Mouse (Mus musculus): ENCODE data around the gene Epha5. TPM values are rescaled to one million over a fixed set of nuclear protein-coding genes. Genes with fewer than 3 reads are reported as not detected.

The Epha5 gene
- polyA plus RNA-seq, 1 experiment from 2014 or later, result 0.87 TPM

GRCm38 (mm10) chr5:84276996-84277395 is 140.2 kb downstream of the Epha5 start:
- 89% methylated on average over 1 of the region's 1 CpGs for WGBS
- H3K27ac ChIP-seq (ENCODE audit: low read depth, low read length), result no peak overlapping the region
- H3K4me3 ChIP-seq (ENCODE audit: low read depth, low read length), result no peak overlapping the region
- no peak overlapping the region for H3K9ac ChIP-seq (ENCODE audit: low read depth, low read length)
- no peaks in the 10 kb centered on the region for H3K27me3 ChIP-seq (replicated peaks; ENCODE audit: control insufficient read depth, insufficient read depth, low read length)
- ATAC-seq, result no peak
- no peaks in the 10 kb centered on the region for H3K4me1 ChIP-seq (replicated peaks; ENCODE audit: control insufficient read depth, insufficient read depth, low read length)
- no peak for TF ChIP-seq CTCF (IDR thresholded peaks at IDR 0.05; ENCODE audit: low read depth)
- no peaks in the 10 kb centered on the region for H3K36me3 ChIP-seq (ENCODE audit: control insufficient read depth, insufficient read depth)
- no peak overlapping the region for H3K4me2 ChIP-seq (replicated peaks; ENCODE audit: low read depth)
- H3K9me3 ChIP-seq (ENCODE audit: control insufficient read depth), result no peaks in the 10 kb centered on the region

- WGBS, result 72% methylated on average over 4 of the region's 4 CpGs
- no peak overlapping the region for H3K27ac ChIP-seq (ENCODE audit: low read depth, low read length)
- no peak for ATAC-seq
- TF ChIP-seq CTCF (IDR thresholded peaks at IDR 0.05; ENCODE audit: low read depth), result no peak
- no peak overlapping the region for H3K9ac ChIP-seq (ENCODE audit: low read depth, low read length)
- H3K4me2 ChIP-seq (replicated peaks; ENCODE audit: low read depth), result no peak overlapping the region
- no peak overlapping the region for H3K4me3 ChIP-seq (ENCODE audit: low read depth, low read length)
- H3K9me3 ChIP-seq (ENCODE audit: control insufficient read depth), result no peaks in the 10 kb centered on the region
- H3K27me3 ChIP-seq (replicated peaks; ENCODE audit: control insufficient read depth, insufficient read depth, low read length), result no peaks in the 10 kb centered on the region
- H3K36me3 ChIP-seq (ENCODE audit: control insufficient read depth, insufficient read depth), result no peaks in the 10 kb centered on the region
- no peaks in the 10 kb centered on the region for H3K4me1 ChIP-seq (replicated peaks; ENCODE audit: control insufficient read depth, insufficient read depth, low read length)
Observed at GRCm38 (mm10) chr5:84265407-84265806, 151.8 kb downstream of the Epha5 start.

DNA sequence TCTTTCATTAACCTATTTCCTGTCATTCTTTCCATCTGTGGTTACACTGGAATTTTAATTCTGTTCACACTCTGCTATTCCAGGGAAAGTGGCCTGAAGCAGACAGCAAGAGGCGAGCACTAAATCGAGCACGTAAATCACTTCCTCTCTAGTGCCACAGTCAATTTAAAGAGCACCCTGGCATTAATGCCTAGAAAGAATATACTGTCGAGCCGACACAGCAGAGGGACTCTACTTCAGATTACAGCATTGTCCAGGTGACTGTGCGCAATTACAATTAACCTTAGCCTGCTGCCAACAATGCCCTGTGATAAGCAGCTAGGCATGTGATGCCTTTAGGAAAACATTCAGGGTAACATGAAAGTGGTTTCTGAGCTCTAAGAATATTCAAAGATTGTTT is 153.2 kb downstream of the Epha5 start:
- H3K4me2 ChIP-seq (replicated peaks; ENCODE audit: low read depth), result no peak overlapping the region
- H3K4me1 ChIP-seq (replicated peaks; ENCODE audit: control insufficient read depth, insufficient read depth, low read length), result no peaks in the 10 kb centered on the region
- no peak overlapping the region for H3K27ac ChIP-seq (ENCODE audit: low read depth, low read length)
- no peak overlapping the region for H3K4me3 ChIP-seq (ENCODE audit: low read depth, low read length)
- ATAC-seq, result no peak
- H3K9me3 ChIP-seq (ENCODE audit: control insufficient read depth), result no peaks in the 10 kb centered on the region
- H3K36me3 ChIP-seq (ENCODE audit: control insufficient read depth, insufficient read depth), result no peaks in the 10 kb centered on the region
- H3K9ac ChIP-seq (ENCODE audit: low read depth, low read length), result no peak overlapping the region
- no peaks in the 10 kb centered on the region for H3K27me3 ChIP-seq (replicated peaks; ENCODE audit: control insufficient read depth, insufficient read depth, low read length)
- 65% methylated on average over 6 of the region's 6 CpGs for WGBS
- no peak for TF ChIP-seq CTCF (IDR thresholded peaks at IDR 0.05; ENCODE audit: low read depth)

GRCm38 (mm10) chr5:84229971-84230370 is 187.2 kb downstream of the Epha5 start:
- no peak for TF ChIP-seq CTCF (IDR thresholded peaks at IDR 0.05; ENCODE audit: low read depth)
- no peak overlapping the region for H3K4me2 ChIP-seq (replicated peaks; ENCODE audit: low read depth)
- no peaks in the 10 kb centered on the region for H3K27me3 ChIP-seq (replicated peaks; ENCODE audit: control insufficient read depth, insufficient read depth, low read length)
- H3K4me3 ChIP-seq (ENCODE audit: low read depth, low read length), result no peak overlapping the region
- H3K4me1 ChIP-seq (replicated peaks; ENCODE audit: control insufficient read depth, insufficient read depth, low read length), result no peaks in the 10 kb centered on the region
- H3K27ac ChIP-seq (ENCODE audit: low read depth, low read length), result no peak overlapping the region
- no peaks in the 10 kb centered on the region for H3K36me3 ChIP-seq (ENCODE audit: control insufficient read depth, insufficient read depth)
- no peak overlapping the region for H3K9ac ChIP-seq (ENCODE audit: low read depth, low read length)
- no peaks in the 10 kb centered on the region for H3K9me3 ChIP-seq (ENCODE audit: control insufficient read depth)
- ATAC-seq, result no peak

GRCm38 (mm10) chr5:84208609-84209008 is 208.6 kb downstream of the Epha5 start:
- Histone ChIP-seq H3K27ac (ENCODE audit: low read depth, low read length) (no peak overlapping the region), H3K27me3 (replicated peaks; ENCODE audit: control insufficient read depth, insufficient read depth, low read length) (no peaks in the 10 kb centered on the region), H3K4me1 (replicated peaks; ENCODE audit: control insufficient read depth, insufficient read depth, low read length) (no peaks in the 10 kb centered on the region), H3K4me3 (ENCODE audit: low read depth, low read length) (no peak overlapping the region), H3K9ac (ENCODE audit: low read depth, low read length) (no peak overlapping the region), H3K36me3 (ENCODE audit: control insufficient read depth, insufficient read depth) (no peaks in the 10 kb centered on the region), H3K4me2 (replicated peaks; ENCODE audit: low read depth) (no peak overlapping the region), H3K9me3 (ENCODE audit: control insufficient read depth) (0 out of 2 replicates have a peak, but pooled peaks cover 2% of the 10 kb centered on the region)
- no peak for ATAC-seq
- WGBS, result 82% methylated on average over 2 of the region's 2 CpGs
- TF ChIP-seq CTCF (IDR thresholded peaks at IDR 0.05; ENCODE audit: low read depth), result no peak

GRCm38 (mm10) chr5:84193348-84193747 is 223.8 kb downstream of the Epha5 start:
- H3K4me3 ChIP-seq (ENCODE audit: low read depth, low read length), result no peak overlapping the region
- 24% methylated on average over 3 of the region's 3 CpGs for WGBS
- no peaks in the 10 kb centered on the region for H3K36me3 ChIP-seq (ENCODE audit: control insufficient read depth, insufficient read depth)
- H3K4me2 ChIP-seq (replicated peaks; ENCODE audit: low read depth), result no peak overlapping the region
- no peak overlapping the region for H3K27ac ChIP-seq (ENCODE audit: low read depth, low read length)
- no peaks in the 10 kb centered on the region for H3K4me1 ChIP-seq (replicated peaks; ENCODE audit: control insufficient read depth, insufficient read depth, low read length)
- H3K9me3 ChIP-seq (ENCODE audit: control insufficient read depth), result no peaks in the 10 kb centered on the region
- H3K9ac ChIP-seq (ENCODE audit: low read depth, low read length), result no peak overlapping the region
- no peak for TF ChIP-seq CTCF (IDR thresholded peaks at IDR 0.05; ENCODE audit: low read depth)
- no peaks in the 10 kb centered on the region for H3K27me3 ChIP-seq (replicated peaks; ENCODE audit: control insufficient read depth, insufficient read depth, low read length)
- ATAC-seq, result no peak

DNA sequence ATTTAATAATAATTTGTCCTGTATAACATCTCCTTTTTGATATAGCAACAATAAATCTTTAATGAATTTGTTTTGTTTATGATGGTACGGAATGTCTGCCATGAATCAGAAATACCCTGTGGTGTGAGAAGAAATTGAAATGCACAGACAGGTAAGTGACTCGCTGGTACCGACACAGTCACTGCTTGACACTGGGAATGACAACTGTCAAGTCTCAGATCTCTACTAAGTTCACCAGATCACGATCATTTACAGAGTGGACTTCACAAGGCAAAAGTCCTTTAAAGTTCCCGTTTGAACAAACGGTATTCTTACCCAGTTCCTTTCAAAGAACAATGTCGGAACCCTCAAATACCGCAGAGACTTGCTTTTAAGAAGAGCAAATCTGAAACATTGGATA is 233.0 kb downstream of the Epha5 start:
- no peak for ATAC-seq
- 90% methylated on average over 8 of the region's 8 CpGs for WGBS
- Histone ChIP-seq H3K27ac (ENCODE audit: low read depth, low read length) (no peak overlapping the region), H3K9me3 (ENCODE audit: control insufficient read depth) (no peaks in the 10 kb centered on the region), H3K4me1 (replicated peaks; ENCODE audit: control insufficient read depth, insufficient read depth, low read length) (no peaks in the 10 kb centered on the region), H3K4me2 (replicated peaks; ENCODE audit: low read depth) (no peak overlapping the region), H3K9ac (ENCODE audit: low read depth, low read length) (no peak overlapping the region), H3K27me3 (replicated peaks; ENCODE audit: control insufficient read depth, insufficient read depth, low read length) (no peaks in the 10 kb centered on the region), H3K4me3 (ENCODE audit: low read depth, low read length) (no peak overlapping the region), H3K36me3 (ENCODE audit: control insufficient read depth, insufficient read depth) (no peaks in the 10 kb centered on the region)
- no peak for TF ChIP-seq CTCF (IDR thresholded peaks at IDR 0.05; ENCODE audit: low read depth)
